Mouse (Mus musculus) erythroid progenitor cell, adult 5-6 weeks (primary cell): ENCODE data around the gene Grm4. TPM values are rescaled to one million over a fixed set of nuclear protein-coding genes. Genes with fewer than 3 reads are reported as not detected.

ENCODE experiments used
- ATAC-seq: replicated peaks from 2 replicates; pipeline ENCODE4 v1.8.0; 2016; ENCODE audit warnings: moderate number of reproducible peaks, mild to moderate bottlenecking, moderate TSS enrichment, inconsistent platforms; ENCODE audit not compliant: poor library complexity, low FRiP score, severe bottlenecking
- total RNA-seq, 2 experiments: library from RNA; stranded (forward) in 1 of 2; stranded (reverse) in 1 of 2; fragments of 150-400 nt in 1 of 2; fragments of 186-747, 209-891 nt in 1 of 2; gene quantifications; 2 replicates each; pipeline versions ENCODE4 v1.2.3 to v1.2.4; 2015 to 2017; ENCODE audit warnings: low replicate concordance in 2 of 2

The Grm4 gene
- total RNA-seq, 2 experiments from 2014 or later, result not detected

GRCm38 (mm10) chr17:27500811-27501210 lies 20.4 kb downstream of the Grm4 start:
- ATAC-seq, result no peak

DNA sequence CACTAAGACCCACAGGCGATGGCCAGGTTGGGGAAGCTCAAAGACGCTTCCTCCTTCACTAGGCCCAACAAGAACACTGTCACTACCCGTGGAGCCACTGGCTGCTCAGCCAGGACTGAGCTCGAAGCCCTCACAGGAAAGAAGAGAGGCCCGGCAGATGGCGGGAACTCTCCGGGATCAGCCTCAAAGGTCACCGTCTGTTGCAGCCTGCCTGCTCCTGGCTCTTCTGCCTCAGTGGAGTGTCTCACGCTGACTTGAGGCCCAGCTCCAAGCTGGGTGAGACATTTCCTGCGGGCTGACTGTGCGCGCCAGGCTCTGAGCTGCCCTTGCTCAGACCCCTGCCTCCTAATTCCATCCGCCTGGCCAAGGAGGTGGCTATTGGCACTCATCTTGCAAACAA lies 22.1 kb downstream of the Grm4 start:
- ATAC-seq, result no peak

- no peak for ATAC-seq
Measured at GRCm38 (mm10) chr17:27497798-27498197, 23.4 kb downstream of the Grm4 start.

DNA sequence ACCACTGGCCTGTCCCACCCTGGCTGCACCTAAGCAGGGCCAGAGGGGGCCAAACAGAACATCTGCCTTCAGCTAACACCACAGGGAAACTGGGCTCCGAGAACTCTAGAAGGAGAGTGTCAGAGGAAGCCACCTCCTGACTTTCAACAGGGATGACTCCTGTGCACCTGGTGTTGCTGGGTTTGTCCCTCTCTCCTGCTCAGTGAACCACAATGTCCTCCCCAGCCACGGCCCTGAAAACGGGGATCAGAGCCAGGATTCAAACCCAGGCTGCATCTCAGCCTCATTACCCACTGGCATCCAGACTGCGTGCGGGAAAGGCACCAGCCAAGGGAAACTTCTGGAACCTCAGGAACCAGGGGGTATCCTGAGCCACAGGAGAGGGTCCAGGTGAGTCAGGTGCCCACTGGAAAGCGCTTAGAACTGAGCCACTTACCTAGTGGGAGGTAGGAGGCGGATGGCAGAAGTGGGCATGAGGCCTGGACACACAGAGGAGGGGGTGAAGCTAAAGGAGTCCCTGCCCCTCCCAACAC lies 26.1 kb downstream of the Grm4 start:
- ATAC-seq, result no peak

DNA sequence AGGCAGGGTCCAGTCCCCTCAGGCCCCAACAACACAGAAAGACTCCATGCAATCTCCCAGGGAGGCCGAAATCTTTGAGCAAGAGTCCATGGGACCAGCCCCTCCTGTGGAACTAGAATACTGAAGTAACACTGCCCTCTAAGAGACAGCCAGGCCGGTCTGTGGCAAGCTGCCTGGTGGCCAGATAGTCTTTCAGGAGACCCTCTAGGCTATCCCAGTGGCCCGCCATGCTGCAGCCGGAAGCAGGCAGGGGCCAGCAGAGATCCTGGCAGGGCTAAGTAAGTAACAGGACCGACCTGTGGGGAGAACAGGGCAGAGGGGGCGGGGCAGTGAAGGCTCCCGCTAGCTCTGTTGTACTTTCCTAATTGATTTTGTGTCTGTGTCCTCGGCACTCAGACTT lies 27.2 kb downstream of the Grm4 start:
- no peak for ATAC-seq

- no peak for ATAC-seq
Measured at GRCm38 (mm10) chr17:27493389-27493788, 27.8 kb downstream of the Grm4 start.

- no peak for ATAC-seq
Measured at GRCm38 (mm10) chr17:27488173-27488823, 32.9 kb downstream of the Grm4 start.

GRCm38 (mm10) chr17:27485940-27486339 lies 35.3 kb downstream of the Grm4 start:
- no peak for ATAC-seq

- ATAC-seq, result no peak
Measured at GRCm38 (mm10) chr17:27483571-27483970, 37.6 kb downstream of the Grm4 start.

GRCm38 (mm10) chr17:27480143-27481103 lies 40.8 kb downstream of the Grm4 start:
- no peak for ATAC-seq

- no peak for ATAC-seq
Measured at GRCm38 (mm10) chr17:27475650-27476049, 45.6 kb downstream of the Grm4 start.

DNA sequence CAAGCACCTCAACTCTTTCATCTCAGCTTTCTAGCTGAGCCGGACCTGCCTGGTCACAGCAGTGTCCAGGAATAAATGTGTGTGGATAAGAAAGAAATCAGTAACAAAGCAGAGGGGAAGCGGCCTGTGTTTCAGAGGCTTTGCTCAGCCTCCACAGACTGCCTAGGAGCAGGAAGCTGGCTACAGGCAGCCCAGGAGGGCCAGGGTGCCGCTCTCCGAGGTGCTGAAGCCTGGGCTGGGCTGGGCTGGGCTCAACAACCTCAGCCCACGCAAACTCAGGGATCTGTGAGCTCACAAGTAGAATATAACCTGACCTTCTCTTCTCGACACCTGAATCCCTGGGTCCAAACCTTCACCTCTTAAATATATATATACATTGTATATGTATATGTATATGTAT lies 54.6 kb downstream of the Grm4 start:
- no peak for ATAC-seq

DNA sequence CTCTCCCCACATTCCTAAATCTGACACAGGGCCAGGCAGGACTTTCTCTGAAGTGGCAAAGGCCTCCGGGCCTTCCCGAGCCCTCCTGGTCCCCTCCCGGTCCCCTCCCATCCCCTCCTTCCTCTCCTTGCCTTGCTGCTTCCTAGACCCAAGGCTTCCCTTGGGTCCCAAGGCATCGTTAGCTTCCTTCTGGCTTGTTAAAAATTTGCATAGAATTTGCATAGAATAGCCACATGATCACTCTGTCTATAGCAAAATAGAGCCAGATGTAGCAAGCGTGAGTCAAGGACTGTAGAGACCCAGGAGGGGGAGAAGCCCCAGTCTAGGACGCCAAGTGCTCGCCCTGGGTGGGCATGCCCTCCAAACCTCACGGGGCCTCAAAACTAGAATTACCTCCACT lies 55.3 kb downstream of the Grm4 start:
- no peak for ATAC-seq

DNA sequence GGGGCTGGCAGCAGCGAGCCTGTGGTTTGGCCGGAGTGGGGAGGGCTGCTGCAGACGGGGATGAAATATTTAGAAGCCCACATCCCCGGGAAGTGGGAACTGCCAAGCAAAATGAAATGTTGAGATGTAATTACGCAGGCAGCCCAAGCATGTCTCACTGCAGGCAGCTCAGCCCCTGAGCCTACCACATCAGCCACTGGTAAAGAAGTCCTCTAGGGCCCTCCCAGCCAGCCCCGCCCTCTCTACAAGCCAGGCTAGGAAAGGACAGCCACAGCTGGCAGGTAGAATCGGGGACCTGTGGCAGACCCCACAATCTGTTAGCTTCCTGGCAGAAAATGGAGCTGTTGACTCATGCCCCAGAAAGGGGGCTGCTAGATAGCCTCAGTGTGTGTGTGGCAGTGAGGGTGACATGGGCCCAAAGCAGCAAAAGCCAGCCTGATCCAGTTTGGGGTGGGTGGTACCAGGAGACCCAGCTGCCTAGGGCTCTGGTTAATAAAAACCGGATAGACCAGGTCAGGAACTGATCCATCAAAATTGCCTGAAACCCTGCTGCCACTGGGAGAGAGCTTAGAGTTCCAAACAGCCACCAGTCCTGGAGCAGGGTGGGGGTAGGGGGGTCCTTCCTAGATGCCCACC lies 56.8 kb downstream of the Grm4 start:
- no peak for ATAC-seq

- ATAC-seq, result no peak
Measured at GRCm38 (mm10) chr17:27459979-27460378, 61.2 kb downstream of the Grm4 start.

DNA sequence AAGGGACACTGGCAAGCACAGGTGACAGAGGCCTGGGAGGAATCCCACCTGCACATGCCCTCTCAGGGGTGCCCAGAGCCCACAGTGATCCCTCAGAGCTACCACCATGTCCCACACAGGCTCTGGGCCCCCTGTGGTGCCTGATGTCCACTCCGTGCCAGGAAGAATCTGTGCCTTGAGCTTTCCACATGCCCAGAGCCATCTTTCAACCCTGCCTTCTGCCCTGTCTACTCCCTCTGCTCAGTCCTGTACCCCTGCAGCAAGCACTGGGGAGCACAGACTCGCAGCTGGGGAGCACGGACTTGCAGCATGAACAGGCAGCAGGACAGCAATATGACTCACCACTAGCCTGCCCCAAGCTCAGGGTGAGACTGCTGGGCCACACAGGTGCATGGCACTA lies 62.0 kb downstream of the Grm4 start:
- ATAC-seq, result no peak

DNA sequence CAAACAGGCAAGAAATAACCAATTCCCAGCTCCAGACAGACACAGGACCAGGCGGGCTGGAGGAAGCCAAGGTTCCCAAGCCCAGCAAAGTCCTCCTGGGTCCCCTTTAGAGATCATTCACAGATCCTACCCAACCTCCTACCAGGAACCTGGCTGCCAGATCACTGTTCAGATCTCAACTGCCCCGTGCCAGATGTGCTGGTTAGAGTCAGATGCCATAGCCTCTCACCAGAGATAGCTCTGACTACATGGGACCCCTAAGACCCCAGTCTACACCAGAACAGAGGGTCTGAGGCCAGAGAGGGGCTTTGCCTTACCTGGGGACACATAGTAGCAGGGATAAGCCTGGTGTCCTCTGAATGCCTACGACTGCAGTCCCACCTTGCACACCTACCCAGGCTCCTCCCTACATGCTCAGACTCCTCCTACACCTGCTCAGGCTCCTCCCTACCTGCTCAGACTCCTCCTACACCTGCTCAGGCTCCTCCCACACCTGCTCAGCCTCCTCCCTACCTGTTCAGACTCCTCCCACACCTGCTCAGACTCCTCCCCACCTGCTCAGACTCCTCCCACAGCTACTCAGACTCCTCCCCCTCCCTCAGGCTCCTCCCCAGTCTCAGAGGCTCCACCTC lies 63.2 kb downstream of the Grm4 start:
- no peak for ATAC-seq

DNA sequence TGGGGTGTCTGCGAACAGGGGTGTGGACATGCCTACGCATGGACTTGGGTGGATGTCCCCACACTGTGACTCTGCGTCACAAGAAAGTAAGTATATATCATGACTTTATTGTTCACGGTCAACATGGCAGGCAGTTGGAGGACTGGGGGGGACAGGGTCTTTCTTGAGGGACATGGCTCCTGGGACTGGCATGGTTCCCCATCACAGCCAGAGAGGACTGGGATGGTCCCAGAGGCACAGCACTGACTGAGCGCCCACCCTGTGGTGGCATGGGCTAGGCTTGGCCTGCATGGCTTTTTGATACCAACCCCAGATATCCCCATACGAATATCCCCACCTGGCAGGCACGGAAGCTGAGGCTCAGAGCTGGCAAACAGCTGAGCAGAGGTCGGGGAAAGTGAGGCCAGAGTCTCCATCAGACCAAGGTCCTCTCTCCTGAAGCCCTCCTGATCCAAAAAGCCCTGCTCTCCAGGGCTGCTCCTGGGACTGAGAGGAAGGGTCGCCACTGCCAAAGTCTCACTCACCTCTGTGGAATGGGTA lies 64.1 kb downstream of the Grm4 start:
- no peak for ATAC-seq

GRCm38 (mm10) chr17:27456364-27456763 lies 64.8 kb downstream of the Grm4 start:
- ATAC-seq, result no peak
